Mouse (Mus musculus) forebrain, embryonic 14.5 days (tissue): Measurements from ENCODE around the gene Men1. TPM values are rescaled to one million over a fixed set of nuclear protein-coding genes. Genes with fewer than 3 reads are reported as not detected.

Experiments
- ATAC-seq: fragments of 200-750 bp; cut with Nextera tagmentation; 2 replicates; pipeline ENCODE4 v1.8.0; 2017; ENCODE audit warnings: mild to moderate bottlenecking, moderate library complexity
- DNase-seq: peaks from one replicate; pipeline ENCODE4 v3.0.0-alpha.2; 2015; ENCODE audit warnings: low spot score
- H3K27ac ChIP-seq: fragments of 300-500 bp; sonication (generic); 2 replicates; pipeline ENCODE4 v1.5.1; 2014; ENCODE audit warnings: low read depth, mild to moderate bottlenecking, control low read depth, low read length, moderate library complexity
- H3K27me3 ChIP-seq: fragments of 300-500 bp; sonication (generic); replicated peaks from 2 replicates; pipeline ENCODE4 v1.6.1; 2014; ENCODE audit warnings: low read length, control low read depth, mixed read lengths; ENCODE audit not compliant: control insufficient read depth, insufficient read depth
- H3K36me3 ChIP-seq: fragments of 300-500 bp; sonication (generic); 2 replicates; pipeline ENCODE4 v1.6.1; 2014; ENCODE audit warnings: low read length, control low read depth; ENCODE audit not compliant: control insufficient read depth, insufficient read depth
- H3K4me1 ChIP-seq: fragments of 300-500 bp; sonication (generic); 2 replicates; pipeline ENCODE4 v1.6.1; 2014; ENCODE audit warnings: antibody characterized with exemption, low read length, control low read depth; ENCODE audit not compliant: control insufficient read depth, insufficient read depth
- H3K4me2 ChIP-seq: fragments of 300-500 bp; sonication (generic); 2 replicates; pipeline ENCODE4 v1.6.1; 2014; ENCODE audit warnings: mild to moderate bottlenecking, control low read depth, low read length
- H3K4me3 ChIP-seq: fragments of 300-500 bp; sonication (generic); 2 replicates; pipeline ENCODE4 v1.5.1; 2014; ENCODE audit warnings: low read depth, low read length, control low read depth
- H3K9ac ChIP-seq: fragments of 300-500 bp; sonication (generic); 2 replicates; pipeline ENCODE4 v1.6.1; 2014; ENCODE audit warnings: mild to moderate bottlenecking, low read length, control low read depth, moderate library complexity
- H3K9me3 ChIP-seq: fragments of 300-500 bp; sonication (generic); replicated peaks from 2 replicates; pipeline ENCODE4 v1.6.1; 2016; ENCODE audit warnings: low read length, control low read depth, mixed read lengths; ENCODE audit not compliant: control insufficient read depth
- WGBS: fragments of 180-500 bp; shearing (Covaris S2); extraction: QIAGEN DNeasy Blood & Tissue Kit; methylation state at CpG from one replicate; pipeline ENCODE4 v1.1.7; 2014; 5-methylcytosine and 5-hydroxymethylcytosine counted together
- polyA plus RNA-seq: library from polyadenylated mRNA; unstranded; fragments of >200 nt; fragmentation: Nextera tagmentation; extraction: Ambion mirVana; gene quantifications from 2 replicates; pipeline ENCODE4 v1.2.1, GENCODE M21; 2014

Gene Men1
- polyA plus RNA-seq, 1 experiment from 2014 or later, result 47.7 TPM

DNA sequence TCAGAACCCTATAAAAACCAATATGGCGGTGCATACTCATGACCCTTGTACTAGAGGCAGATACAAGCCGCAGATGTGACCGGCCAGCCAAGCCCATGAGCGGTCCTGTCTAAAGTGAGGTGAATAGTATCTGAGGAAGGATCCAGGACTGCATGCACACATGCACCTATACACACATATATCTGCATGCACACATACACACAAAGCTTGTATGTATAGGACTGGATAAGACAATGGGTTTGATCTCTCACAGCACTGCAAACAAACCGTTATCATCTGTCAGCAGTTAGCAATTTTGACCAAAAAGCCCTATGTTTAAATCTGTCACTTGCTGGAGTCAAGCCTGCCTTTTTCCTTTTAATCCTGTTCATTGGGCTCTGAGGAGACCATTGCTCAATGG, 32.7 kb upstream of the Men1 start:
- no peak overlapping the region for H3K4me3 ChIP-seq
- H3K4me1 ChIP-seq, result peaks cover 4% of the 10 kb centered on the region
- 91% methylated on average over 5 of the region's 5 CpGs for WGBS
- DNase-seq (no peak), ATAC-seq (no peak)
- H3K4me2 ChIP-seq, result no peak overlapping the region
- no peak overlapping the region for H3K9ac ChIP-seq
- no peak overlapping the region for H3K27ac ChIP-seq
- no peaks in the 10 kb centered on the region for H3K27me3 ChIP-seq
- no peaks in the 10 kb centered on the region for H3K9me3 ChIP-seq
- H3K36me3 ChIP-seq, result peaks cover 29% of the 10 kb centered on the region

DNA sequence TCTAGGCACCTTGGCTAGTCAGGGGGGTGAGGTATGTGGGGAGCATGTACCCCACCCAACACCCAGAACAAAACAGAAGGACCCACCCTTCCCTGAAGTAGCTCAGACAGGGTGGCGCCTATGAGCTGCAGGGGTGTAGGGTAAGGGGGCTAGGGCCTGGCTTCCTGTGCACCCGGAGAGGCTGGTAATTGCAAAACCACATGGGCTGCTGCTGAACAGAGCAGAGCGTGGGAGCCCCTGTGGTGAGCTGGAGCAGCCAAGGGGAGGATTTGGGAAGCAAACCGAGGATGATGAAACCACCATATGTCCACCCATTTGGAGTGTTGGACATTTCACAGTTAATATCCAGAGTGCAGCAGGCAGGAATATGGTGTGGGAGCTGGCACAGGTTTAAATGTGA, 32.3 kb upstream of the Men1 start:
- Histone ChIP-seq H3K4me3 (no peak overlapping the region), H3K9ac (no peak overlapping the region), H3K4me1 (peaks cover 4% of the 10 kb centered on the region), H3K4me2 (no peak overlapping the region), H3K9me3 (no peaks in the 10 kb centered on the region), H3K27me3 (no peaks in the 10 kb centered on the region), H3K36me3 (peaks cover 25% of the 10 kb centered on the region), H3K27ac (no peak overlapping the region)
- no peak for ATAC-seq
- DNase-seq, result no peak
- 37% methylated on average over 4 of the region's 4 CpGs for WGBS

DNA sequence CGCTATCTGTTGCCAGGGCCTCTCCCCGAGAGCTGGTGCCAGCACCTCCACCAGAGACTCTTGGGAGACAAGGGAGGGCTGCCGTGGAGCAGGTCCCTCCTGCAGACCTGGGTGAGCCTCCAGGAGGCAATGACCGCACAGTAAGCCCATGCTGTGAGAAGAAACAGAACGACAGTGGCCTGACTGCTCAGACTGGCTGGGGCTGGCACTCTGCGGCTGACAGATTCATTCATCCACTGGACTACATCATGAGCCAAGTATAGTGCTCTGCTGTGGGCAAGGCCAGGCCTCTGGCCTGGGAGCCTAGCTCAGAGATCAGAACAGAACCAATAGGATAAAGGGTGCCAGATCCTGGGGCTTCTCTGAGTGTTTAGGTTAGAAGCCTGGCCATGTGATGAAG, 30.9 kb upstream of the Men1 start:
- Histone ChIP-seq H3K36me3 (peaks cover 12% of the 10 kb centered on the region), H3K27me3 (no peaks in the 10 kb centered on the region), H3K4me1 (peaks cover 4% of the 10 kb centered on the region), H3K4me3 (no peak overlapping the region), H3K9me3 (no peaks in the 10 kb centered on the region), H3K27ac (no peak overlapping the region), H3K9ac (no peak overlapping the region), H3K4me2 (no peak overlapping the region)
- DNase-seq (no peak), ATAC-seq (no peak)
- WGBS, result 82% methylated on average over 6 of the region's 6 CpGs

DNA sequence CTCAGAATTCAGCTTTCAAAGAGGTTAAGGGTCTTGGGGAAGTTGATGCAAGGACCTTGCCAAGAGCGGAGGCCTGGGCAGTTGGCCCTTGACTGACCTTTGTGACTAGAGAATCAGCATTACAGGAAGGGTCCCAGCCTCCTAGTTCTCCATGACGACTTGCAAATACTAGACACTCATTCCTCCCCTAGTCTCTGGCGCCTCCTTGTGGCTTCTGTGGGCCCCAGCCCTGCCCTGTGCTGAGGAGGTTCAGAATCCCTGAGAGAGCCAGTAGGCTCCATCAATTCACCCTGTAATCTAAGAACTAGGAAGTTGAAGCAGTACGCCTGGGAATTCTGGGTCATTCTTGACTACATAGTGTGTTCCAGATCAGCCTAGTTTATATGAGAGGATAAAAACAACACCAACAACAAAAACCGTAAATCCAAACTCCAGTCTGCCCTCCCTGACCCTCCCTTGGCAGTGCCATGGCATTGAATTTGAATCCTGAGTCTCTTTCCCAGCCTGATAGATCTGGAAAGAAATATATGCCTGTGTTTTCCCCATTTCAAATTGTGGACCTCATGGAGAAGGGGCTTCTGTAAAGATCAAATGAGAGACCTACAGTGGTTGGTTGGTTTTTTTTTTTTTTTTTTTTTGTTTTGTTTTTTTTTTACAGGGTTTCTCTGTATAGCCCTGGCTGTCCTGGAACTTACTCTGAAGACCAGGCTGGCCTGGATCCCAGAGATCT, 29.8 kb upstream of the Men1 start:
- H3K4me3 ChIP-seq, result no peak overlapping the region
- 27% methylated on average over 5 of the region's 5 CpGs for WGBS
- ATAC-seq (peak; percentile 56), DNase-seq (peak; percentile 80)
- H3K9ac ChIP-seq, result no peak overlapping the region
- no peaks in the 10 kb centered on the region for H3K27me3 ChIP-seq
- no peaks in the 10 kb centered on the region for H3K9me3 ChIP-seq
- peaks cover under 1% of the 10 kb centered on the region; the same call in 1 of the 2 replicates for H3K36me3 ChIP-seq
- no peak overlapping the region for H3K4me2 ChIP-seq
- no peak overlapping the region for H3K27ac ChIP-seq
- H3K4me1 ChIP-seq, result peaks cover 4% of the 10 kb centered on the region

DNA sequence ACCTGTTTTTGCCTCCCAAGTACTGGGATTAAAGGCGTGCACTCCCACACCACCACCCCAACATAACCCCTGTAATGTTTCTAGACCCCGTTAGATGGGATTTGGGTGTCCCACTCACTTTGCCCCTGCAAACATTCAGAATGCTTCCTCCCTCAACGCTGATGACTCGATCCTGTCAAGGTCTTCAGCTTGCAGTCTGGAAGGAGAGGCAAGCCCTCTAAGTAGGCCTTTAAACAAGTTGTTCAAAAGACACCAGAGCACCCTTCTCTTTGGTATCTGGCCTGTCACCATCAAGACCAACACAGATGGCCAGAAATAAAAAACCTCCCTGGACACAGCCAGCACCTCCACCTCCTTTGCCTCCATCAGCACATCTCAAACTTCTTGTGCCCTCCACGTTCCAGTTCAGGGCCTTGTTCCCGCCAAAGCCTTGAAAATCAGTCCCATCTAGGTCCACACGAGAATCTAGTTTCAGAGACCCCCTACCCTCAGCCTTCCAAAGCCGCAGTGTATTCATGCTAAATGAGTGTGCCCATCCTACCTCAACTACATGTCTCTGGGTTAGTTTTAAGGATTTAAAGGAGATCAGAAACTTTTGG, 29.2 kb upstream of the Men1 start:
- H3K36me3 ChIP-seq, result no peaks in the 10 kb centered on the region
- peak overlapping the region; percentile 27; the same call in 1 of the 2 replicates for H3K27ac ChIP-seq
- H3K9me3 ChIP-seq, result no peaks in the 10 kb centered on the region
- H3K27me3 ChIP-seq, result no peaks in the 10 kb centered on the region
- no peak overlapping the region for H3K9ac ChIP-seq
- H3K4me3 ChIP-seq, result peak overlapping the region; percentile 49
- DNase-seq (no peak), ATAC-seq (no peak)
- peak overlapping the region; percentile 59 for H3K4me2 ChIP-seq
- peaks cover 4% of the 10 kb centered on the region for H3K4me1 ChIP-seq
- WGBS, result 58% methylated on average over 8 of the region's 8 CpGs

DNA sequence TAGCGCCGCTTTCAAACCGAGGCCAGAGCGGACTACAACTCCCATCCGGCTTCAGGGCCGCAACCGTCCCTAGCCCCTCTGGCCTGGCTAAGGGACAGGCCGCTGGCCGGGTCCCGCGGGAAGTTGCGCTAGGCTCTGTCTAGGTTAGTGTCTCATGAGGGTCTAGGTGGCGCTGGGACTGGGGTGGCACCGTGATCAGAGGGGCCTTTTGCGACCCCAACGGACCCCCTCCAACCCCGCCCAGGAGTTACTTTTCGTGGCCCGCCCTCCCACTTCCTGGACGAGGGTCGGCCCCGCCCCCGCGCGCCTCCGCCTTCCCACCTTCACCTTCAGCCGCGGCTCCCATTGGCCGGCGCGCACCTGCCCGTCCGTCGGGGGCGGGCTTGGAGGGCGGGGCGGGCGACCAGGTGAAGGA, 28.6 kb upstream of the Men1 start, which contains the start of gene Cdc42bpg:
Gene Cdc42bpg, plus strand, starts transcription at position 320 of the 415 bp plus-strand sequence.
- peaks cover 4% of the 10 kb centered on the region for H3K4me1 ChIP-seq
- WGBS, result 1% methylated on average over 38 of the region's 38 CpGs
- H3K4me3 ChIP-seq, result peak within 1 kb of the TSS; percentile 49
- peak within 1 kb of the TSS; percentile 27; the same call in 1 of the 2 replicates for H3K27ac ChIP-seq
- peak; percentile 59 for DNase-seq
- H3K27me3 ChIP-seq, result no peaks in the 10 kb centered on the region
- H3K9ac ChIP-seq, result peak within 1 kb of the TSS; percentile 60
- H3K36me3 ChIP-seq, result no peaks in the 10 kb centered on the region
- ATAC-seq, result peak; percentile 78
- H3K9me3 ChIP-seq, result no peaks in the 10 kb centered on the region
- peak within 1 kb of the TSS; percentile 59 for H3K4me2 ChIP-seq

DNA sequence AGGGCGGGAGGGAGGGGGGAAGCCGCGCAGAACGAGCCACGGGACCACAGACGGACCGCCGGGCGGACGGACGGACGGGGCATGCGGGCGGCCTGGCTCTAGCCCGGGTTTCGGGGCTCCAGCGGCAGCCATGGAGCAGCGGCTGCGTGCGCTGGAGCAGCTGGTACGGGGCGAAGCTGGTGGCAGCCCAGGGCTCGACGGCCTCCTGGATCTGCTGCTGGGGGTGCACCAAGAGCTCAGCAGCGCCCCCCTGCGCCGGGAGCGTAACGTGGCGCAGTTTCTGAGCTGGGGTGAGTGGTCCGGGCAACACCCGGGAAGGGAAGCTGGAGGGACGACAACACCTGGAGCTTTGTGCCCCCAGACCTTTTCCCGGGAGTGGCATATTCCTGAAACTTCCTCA, 28.2 kb upstream of the Men1 start:
- Histone ChIP-seq H3K4me3 (peak overlapping the region; percentile 49), H3K36me3 (no peaks in the 10 kb centered on the region), H3K4me1 (peaks cover 4% of the 10 kb centered on the region), H3K27ac (no peak overlapping the region), H3K9me3 (no peaks in the 10 kb centered on the region), H3K9ac (peak overlapping the region; percentile 60), H3K4me2 (peak overlapping the region; percentile 59), H3K27me3 (no peaks in the 10 kb centered on the region)
- ATAC-seq (peak; percentile 69), DNase-seq (peak; percentile 71)
- under 1% methylated on average over 32 of the region's 34 CpGs for WGBS

DNA sequence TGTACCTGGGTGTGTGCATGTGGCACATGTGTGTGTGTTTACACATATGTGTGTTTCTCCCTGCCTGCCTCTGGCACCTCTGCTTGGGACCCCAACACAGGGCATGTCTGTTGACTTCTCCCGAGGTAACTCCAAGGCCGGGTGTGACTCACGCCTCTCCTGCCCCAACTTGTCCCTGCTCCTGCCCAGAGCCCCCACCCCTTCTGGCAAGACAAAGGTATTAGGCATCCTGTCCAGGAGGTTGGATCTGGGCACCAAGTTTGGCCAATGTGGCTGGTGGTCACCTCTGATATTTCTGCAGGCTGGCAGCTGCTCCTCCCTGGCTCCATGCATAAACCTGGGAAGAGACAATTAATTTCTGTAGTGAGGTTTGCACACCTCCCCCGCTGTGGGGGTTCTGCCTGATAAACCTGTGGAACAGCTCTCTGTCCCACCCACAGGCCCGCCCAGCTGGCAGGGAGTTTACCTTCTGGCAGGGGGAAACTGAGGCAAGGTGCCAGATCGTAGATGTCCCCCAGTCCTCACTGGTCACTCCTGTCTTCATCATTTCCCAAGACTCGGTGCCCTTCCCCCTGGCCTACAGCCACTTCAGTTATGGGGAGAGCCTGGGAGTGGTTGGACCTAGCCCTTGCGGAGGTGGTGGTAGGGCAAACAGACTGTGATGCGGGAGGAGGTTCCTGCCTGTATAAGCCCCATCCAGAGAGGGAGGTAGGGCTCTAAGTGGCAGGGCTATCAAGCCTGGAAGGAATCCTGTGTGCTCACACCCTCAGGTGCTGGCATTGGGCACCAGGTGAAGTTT, 26.8 kb upstream of the Men1 start:
- Histone ChIP-seq H3K9ac (no peak overlapping the region), H3K36me3 (no peaks in the 10 kb centered on the region), H3K4me2 (no peak overlapping the region), H3K27me3 (no peaks in the 10 kb centered on the region), H3K27ac (no peak overlapping the region), H3K4me1 (peaks cover 4% of the 10 kb centered on the region), H3K4me3 (no peak overlapping the region), H3K9me3 (no peaks in the 10 kb centered on the region)
- WGBS, result 86% methylated on average over 9 of the region's 9 CpGs
- no peak for ATAC-seq
- DNase-seq, result no peak
